Mouse (Mus musculus): ENCODE data around the gene Cnot8.

GRCm38 (mm10) chr11:58096160-58096559 lies 7.8 kb upstream of the Cnot8 start:
- TF ChIP-seq POLR2A (IDR thresholded peaks at IDR 0.05; ENCODE audit: borderline replicate concordance, insufficient read depth, low read length) = no peak
- TF ChIP-seq CTCF (IDR thresholded peaks at IDR 0.05; ENCODE audit: borderline replicate concordance, insufficient read depth, low read depth, low read length) = no peak
